Mouse (Mus musculus) T-helper 17 cell (primary cell): ENCODE results near the gene Icam4.

Experiments
- in situ Hi-C, 2 experiments: fragments of 300-600 bp; cut with MboI, MseI; formaldehyde crosslinking; loops; 1 replicate in 1 of 2; 2 replicates in 1 of 2; pipeline ENCODE4 v1.15.1; 2025; ENCODE audit warnings: high pct_unique_total_duplicates in 2 of 2

Icam4 gene

DNA sequence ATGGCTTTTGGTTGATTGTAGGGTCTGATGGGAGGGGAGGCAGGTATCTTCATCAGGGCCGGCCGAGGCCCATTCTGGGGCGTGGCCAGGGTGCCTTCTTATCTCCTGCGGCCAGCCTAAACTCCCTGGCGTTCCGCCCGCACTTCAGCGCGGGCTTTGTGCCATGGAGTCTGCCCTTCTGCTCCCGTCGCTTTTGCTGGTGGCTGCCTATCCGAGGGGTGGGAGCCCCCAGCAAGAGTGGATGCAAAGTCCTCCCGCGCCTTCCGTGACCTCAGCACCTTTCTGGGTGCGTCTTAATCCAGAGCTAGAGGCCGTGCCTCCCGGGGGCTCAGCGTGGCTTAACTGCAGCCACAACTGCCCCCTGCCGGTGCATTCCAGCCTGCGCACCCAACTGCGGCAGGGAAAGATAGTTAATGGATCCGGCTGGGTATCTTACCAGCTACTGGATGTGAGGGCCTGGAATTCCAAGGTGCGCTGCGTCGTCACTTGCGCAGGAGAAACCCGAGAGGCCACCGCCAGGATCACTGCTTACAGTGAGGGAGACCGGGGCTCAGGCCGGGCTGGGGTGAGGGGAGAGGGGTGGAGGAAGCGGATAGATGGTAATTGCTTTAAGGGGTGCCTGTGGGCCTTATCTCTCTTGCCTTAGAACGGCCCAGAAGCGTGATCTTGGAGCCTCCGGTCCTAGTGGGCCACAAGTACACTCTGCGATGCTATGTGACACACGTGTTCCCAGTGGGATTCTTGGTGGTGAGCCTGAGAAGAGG is at the start of gene Icam4:
TSS of gene Icam4 (plus strand) at position 83 of the 764 bp plus-strand sequence.
- in situ Hi-C loops = loop anchor here in 1 of 2 experiments (5.0 kb wide), 1 partner anchor 118 kb away; the partner anchor contains the start of gene Cdc37

DNA sequence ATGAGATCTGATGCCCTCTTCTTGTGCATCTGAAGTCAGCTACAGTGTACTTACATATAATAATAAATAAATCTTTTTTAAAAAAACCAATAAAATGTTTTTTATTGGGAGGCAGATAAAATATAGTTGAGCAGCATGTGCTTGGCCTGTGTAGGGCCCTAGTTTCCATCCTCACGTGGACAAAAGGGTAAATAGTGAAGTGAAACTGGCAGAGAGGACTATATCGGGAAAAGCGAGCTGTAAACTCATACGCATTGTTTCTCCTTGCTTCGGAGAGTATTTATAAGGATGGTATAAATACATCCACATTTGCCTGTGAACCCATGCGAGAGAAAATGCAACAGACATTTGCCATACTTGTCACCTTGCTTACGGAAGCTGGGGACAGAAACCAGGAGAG is 49.4 kb upstream of the Icam4 start:
- in situ Hi-C loops = loop anchor here in 1 of 2 experiments (10.0 kb wide), 1 partner anchor 485 kb away; the partner anchor contains the start of gene Zfp426

DNA sequence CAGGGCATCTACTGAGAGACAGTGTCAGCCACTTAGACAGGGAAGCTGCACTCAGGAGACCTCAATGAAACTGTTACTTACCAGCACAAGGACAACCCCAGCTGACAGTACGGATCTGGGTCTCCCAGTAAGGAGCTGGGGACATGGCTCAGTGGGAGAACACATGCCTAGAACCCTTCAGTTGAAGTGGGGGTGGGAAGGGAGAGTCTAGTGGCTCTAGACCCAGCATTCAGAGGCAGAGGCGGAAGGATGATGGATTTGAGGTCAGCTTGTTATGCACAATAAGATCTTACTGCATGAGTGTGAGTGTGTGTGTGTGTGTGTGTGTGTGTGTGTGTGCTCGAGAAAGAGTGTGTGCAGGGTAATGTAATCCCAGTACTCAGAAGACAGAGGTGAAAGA is 47.0 kb upstream of the Icam4 start:
- in situ Hi-C loops = no loop called here

DNA sequence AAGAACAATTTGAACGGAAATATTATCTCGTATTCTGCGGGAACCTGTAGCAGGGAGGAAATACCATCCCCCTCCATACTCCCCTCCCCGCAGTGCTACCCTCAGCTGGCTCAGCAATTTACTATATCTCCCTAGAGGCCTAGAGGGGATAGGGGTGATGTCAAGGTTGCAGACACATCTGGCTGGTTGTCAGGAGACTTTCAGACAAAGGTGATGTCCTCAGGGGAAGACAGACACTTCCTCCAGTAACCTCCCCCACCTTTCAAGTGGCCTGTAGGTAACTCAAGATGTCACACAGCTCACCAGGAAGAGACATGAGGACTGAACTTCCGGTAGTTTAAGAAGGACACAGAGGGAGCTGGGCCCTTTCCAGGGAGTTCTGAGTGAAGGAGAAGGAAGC is 46.0 kb upstream of the Icam4 start:
- in situ Hi-C loops = no loop called here

DNA sequence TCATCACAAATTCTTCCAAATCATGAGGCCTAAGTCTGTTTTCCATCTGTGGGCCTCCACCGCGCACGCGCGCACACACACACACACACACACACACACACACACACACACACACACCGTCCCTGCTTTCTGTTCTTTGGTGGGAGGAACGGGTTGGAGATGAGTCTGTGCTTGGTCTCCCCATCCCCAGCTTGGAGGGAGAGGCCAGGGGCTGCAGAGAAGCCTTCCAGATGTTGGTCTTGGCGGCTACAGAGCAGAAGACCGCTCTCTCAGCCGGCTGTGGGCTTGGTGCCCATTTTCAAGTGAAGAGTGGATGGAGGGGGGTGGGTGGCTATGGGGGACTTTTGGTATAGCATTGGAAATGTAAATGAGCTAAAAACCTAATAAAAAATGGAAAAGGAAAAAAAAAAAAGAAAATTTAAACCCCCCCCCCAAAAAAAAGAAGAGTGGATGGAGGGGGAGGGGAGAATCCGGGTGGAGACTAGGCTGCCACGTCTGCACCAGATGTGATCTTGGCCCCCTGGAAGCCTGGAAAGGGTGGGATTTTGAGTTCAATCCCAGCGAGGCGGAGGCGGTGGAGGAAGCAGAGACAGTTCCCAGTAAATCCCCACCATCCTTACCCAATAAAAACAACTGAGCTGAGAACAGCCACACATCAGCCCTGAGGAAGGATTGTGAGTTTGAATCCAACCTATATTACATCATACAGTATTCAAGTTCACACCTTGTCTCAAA is 42.1 kb upstream of the Icam4 start:
- in situ Hi-C loops = loop anchor here in 1 of 2 experiments (5.0 kb wide), 1 partner anchor 55 kb away; no protein-coding TSS in a partner anchor

DNA sequence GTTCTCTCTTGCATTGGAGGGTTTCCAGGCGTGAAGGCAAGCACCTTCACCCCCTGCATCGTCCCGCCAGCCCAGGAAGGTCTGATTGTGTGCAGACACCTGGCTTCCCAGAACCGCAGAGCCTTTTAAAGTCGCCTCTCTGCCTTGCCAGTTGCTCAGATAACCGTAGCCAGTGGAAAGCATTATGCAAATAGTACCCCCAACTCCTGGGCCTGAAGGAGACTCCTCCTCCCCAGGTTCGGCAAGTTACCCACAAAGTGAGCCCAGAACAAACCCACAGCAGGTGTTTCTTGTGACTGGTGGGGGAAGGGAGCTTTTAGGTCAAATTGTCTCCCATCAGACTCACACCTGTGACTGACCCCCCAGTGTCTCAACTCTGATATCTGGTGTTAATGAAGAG is 41.2 kb upstream of the Icam4 start:
- in situ Hi-C loops = loop anchor here in 1 of 2 experiments (5.0 kb wide), 1 partner anchor 56 kb away; no protein-coding TSS in a partner anchor

DNA sequence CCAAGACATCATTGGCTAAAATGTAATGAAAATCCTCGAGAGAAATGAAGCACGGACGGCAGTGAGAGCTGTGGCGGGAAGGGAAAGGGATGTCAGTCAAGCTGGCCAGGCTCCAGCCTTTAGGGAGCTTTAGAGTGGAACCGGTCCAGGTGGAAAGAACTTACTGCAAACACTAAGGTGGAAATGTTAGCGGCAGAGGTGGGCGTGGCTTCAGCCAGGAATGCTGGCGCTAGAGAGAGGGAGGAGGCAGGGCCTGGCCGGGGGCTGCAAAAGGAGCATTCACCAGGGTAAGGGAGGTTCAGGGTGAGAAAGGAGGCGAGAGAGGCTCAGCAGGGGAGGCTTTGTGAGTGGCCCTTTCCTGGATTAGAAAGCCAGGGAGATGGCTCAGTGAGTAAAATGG is 38.3 kb upstream of the Icam4 start:
- in situ Hi-C loops = no loop called here

DNA sequence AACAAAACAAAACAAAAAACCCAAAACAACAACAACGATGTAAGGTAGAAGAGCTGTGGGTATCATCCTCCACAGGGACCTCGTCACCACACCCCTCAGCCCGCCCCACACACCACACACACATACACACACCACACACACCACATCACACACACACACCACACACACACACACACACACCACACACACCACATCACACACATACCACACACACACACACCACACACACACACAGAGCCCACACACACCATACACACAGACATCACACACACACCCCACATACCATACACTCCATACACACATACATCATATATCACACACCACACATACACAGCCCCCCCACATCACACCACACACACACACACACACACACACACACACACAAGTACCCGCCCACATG is 37.6 kb upstream of the Icam4 start:
- in situ Hi-C loops = no loop called here

DNA sequence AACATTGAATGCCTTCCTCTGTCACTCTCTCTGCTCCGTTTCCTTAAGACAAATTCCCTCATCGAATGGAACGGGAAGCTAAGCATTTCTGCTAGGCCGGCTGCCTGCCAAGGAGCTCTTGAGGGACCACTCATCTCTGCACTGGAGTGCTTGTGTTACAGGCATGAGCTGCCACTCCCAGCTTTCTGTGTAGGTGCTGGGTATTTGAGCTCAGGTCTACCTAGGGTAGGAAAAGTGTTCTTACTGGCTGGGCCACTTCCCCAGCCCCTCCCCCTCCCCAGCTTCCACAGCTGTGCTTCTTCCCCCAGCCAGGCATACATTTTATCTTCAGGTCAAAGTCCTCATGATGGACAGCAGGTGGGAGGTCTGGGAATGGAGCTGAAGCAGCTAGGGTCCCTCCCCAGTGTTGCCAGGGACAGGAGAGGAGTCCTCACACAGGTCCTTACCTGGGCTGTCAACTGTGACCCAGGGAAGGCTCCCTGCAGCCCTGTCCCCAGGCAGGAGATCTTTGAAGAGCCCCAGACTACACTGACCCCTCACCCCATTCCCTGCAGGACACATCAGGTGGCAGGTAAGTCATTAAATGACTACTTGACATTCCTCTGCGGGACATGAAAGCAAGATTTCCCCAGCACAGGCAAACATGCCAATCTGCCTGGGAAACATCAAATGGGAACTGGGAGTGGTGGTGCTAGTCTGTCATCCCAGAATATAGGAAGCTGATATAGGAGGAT is 35.8 kb upstream of the Icam4 start:
- in situ Hi-C loops = no loop called here

DNA sequence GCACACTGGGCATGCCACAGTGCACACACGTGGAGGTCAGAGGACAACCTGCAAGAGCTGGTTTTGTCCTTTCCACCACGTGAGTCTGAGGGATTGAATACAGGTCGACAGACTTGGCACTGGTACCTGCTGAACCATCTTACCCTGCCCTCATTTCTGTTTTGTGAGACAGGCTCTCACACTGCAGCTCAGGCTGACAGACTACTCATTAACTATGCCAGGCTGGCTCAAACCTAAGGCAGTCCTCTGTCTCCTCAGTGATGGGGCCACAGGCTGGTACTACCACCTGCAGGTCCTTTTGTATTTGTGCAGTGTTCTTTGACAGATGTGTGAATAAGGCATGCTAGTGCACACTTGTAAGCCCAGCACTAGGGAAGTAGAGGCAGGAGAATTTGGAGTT is 34.1 kb upstream of the Icam4 start:
- in situ Hi-C loops = loop anchor here in 1 of 2 experiments (5.0 kb wide), 1 partner anchor 53 kb away; no protein-coding TSS in a partner anchor

DNA sequence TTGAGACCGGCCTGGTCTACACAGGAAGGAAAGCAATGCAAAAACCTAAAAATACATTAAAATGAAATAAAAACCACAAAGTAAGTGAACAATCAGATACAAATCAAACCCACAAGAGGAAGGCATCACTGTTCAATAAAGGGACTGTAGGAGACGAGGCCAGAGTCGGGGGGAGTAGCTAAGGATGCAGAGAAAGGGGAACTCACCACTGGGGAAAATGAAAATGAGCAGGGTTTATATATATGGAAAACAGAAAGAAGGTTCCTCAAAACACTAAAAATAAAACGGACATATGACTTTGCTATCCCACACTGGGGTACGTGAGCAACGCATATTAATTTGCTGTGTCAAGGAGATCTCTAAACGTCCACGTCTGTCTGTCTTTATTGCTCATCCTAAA is 32.1 kb upstream of the Icam4 start:
- in situ Hi-C loops = loop anchor here in 1 of 2 experiments (5.0 kb wide), 1 partner anchor 55 kb away; no protein-coding TSS in a partner anchor

DNA sequence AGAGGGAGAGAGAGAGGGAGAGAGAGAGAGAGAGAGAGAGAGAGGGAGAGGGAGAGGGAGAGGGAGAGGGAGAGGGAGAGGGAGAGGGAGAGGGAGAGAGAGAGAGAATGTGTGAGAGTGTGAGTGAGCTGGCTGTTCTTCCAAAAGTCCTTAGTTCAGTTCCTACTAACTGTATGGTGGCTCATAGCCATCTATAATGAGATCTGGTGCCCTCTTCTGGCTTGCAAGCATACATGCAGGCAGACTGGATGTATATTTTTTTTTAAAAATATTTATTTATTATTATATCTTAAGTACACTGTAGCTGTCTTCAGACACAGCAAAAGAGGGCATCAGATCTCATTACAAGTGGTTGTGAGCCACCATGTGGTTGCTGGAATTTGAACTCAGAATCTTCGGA is 30.8 kb upstream of the Icam4 start:
- in situ Hi-C loops = loop anchor here in 1 of 2 experiments (5.0 kb wide), 1 partner anchor 56 kb away; no protein-coding TSS in a partner anchor

DNA sequence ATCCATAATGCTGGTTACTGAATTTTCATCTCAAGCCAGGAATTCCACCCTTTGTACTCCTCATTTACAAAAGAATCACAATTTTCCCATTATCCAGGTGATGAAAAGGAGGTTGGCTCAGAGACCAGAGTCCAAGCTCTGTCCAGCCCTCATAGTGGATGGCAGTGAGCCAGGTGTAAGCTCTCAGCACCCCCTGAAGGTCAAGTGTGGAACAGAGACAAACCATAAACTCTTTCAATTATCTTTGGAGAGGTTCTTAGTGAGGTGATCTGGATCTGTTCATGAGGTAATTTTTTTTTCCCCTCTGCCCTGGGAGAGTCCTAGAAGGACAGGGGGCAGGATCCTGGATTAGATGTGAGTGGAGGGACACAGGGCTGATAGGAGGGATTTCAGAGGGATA is 28.4 kb upstream of the Icam4 start:
- in situ Hi-C loops = loop anchor here in 1 of 2 experiments (5.0 kb wide), 1 partner anchor 104 kb away; the partner anchor contains the start of gene Eif3g

DNA sequence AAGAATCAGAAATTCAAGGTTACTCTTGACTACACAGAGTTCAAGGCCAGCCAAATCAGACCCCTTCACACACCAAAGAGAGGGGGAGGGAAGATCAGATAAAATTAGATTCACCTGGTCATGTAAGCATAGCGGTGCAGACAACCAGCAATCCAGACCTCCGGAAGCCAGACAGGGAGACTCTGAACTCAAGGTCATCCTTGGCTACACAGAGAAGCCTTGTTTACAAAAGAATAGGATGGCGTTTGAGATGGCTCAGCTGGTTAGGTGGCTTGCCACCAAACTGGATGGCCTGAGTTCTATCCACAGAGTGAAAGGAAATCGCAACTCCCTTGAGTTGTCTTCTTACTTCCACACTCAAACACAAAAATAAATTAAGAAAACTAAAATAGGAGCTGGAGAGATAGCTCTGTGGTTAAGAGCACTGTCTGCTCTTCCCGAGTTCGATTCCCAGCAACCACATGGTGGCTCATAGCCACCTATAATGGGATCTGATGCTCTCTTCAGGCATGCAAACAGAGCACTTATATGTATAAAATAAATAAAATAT is 27.4 kb upstream of the Icam4 start:
- in situ Hi-C loops = loop anchor here in 1 of 2 experiments (5.0 kb wide), 1 partner anchor 104 kb away; the partner anchor contains the start of gene Eif3g

DNA sequence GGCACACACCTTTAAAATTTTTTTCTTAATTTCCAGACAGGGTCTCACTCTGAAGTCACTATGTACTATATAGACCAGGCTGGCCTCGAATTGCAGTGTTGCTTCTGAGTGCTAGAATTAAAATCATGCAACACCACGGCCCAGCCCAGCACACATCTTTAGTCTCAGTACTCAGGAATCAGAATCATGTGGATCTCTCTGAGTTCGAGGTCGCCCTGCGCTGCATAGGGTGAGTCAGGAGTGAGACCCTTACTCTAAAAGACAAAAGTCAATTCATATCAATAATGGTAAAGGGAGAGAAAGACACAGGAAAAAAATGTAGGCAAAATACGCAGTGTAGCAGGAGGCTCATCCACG is 26.9 kb upstream of the Icam4 start:
- in situ Hi-C loops = loop anchor here in 1 of 2 experiments (5.0 kb wide), 1 partner anchor 105 kb away; the partner anchor contains the start of gene Eif3g

DNA sequence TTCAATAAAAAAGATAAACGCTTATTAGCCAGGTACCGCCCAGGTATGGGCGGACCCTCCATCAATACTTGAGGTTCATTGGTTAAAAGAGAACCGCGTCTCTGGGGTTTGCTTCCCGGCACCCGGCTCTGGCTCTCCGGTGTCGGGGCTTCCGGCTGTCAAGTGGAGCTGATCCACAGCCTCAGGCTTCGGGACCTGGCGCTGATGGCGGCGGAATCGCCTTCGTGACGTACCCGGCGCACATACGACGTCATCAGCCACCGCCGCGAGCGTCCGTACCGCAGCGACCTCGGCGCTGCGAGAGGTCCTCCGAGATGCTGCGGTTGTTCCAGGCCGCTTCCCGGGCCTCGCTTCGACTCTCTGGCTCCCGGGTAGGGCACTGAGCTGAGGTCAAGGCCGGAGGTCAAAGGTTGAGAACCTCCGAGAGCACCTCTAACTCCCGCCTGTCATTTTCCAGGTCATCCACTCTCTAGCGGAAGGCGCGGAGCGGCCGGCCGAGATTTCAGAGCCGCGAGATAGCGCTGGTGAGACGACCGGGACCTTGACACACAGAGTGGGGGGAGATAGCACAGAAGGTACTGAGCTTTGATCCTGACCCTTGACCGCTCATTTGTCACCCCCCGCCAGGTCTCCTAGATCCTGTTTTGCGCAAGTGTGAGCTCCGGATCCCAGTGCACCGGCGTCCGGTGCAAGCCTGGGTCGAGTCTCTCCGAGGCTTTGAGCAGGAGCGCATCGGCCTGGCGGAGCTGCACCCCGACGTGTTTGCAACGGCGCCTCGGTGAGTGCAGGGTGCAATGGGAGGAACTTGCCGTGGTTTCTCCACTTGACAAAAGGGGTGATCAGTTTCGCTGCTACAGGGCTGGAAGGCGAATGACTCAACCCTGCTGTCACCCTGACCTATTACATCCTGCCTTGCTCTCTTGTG is 26.3 kb upstream of the Icam4 start, which contains the start of gene Mrpl4:
TSS of gene Mrpl4 (plus strand) at position 112 of the 925 bp plus-strand sequence.
- in situ Hi-C loops = loop anchor here in 1 of 2 experiments (5.0 kb wide), 1 partner anchor 106 kb away; the partner anchor contains the start of gene Eif3g

DNA sequence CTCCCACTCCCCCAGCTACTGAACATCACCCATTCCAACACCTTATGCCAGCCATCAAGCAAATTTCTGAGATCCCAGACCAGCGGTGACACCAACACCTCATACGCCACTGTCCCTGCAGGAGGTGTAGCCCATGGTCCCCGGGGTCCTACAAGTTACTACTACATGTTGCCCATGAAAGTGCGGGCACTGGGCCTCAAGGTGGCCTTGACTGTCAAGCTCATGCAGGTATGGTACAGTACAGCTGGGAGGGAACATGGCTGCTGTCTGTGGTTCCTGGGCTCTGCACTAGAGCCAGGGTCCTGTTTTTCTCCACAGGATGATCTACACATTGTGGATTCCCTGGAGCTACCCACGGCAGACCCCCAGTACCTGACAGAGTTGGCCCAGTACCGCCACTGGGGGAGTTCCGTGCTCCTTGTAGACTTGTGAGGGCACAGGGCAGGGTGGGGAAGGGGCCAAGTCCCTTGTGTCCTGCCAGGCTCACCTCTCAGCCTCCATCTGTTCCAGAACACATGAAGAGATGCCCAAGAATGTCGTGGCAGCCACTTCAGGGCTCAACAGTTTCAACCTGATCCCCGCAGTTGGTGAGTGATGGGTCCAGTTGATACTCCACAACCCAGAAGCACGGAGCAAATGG is 21.7 kb upstream of the Icam4 start:
- in situ Hi-C loops = no loop called here

DNA sequence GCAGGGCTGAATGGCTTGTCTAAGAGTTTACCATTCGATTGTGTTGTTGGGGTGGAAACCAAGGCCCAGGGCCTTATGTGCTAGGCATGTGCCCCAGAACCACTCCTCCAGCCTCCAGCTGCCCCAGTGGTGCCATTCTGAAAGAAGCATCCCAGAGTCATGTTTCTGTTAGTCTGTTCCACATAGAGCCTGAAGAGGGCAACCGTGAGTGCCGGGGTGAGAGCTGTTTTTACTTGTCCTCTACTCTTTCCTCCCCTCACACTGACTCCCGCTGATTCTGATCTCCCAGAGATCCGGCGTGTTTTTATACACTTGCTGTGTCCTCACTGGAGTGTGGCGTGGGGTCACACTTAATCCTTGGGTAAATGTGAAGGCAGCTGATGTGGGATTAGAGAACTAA is 21.2 kb upstream of the Icam4 start:
- in situ Hi-C loops = no loop called here

DNA sequence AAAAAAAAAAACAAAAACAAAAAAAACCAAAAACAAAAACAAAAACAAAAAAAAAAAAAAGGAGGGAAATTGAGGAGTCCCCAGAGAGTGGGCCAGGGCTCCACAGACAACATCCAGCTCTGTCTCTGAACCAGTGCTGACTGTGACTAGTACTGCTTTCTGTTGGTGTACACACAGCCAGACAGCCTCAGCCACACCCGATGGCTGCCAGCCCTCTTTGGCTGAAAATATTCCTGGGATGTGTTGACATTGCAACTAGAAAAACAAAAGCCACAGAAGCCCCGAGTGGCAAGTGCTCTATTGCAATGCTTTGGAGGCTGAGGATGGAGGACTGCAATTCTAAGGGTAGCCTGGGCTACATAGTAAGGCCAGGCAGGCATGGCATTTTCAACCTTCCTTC is 18.8 kb upstream of the Icam4 start:
- in situ Hi-C loops = no loop called here
